Mouse (Mus musculus) cortical plate, adult 2 months (tissue): ENCODE results near the gene Senp8. TPM values are rescaled to one million over a fixed set of nuclear protein-coding genes. Genes with fewer than 3 reads are reported as not detected.

Experiments
- H3K27ac ChIP-seq: fragments of 200-500 bp; 2 replicates; pipeline ENCODE4 v1.5.1; 2012; ENCODE audit warnings: low read length, control low read depth, inconsistent platforms; ENCODE audit not compliant: insufficient read depth
- H3K4me1 ChIP-seq: fragments of 200-500 bp; 2 replicates; pipeline ENCODE4 v1.6.1; 2011; ENCODE audit warnings: low read length; ENCODE audit not compliant: control insufficient read depth, insufficient read depth
- H3K4me3 ChIP-seq: fragments of 200-500 bp; 2 replicates; pipeline ENCODE4 v1.5.1; 2011; ENCODE audit warnings: mild to moderate bottlenecking, low read length, control low read depth; ENCODE audit not compliant: insufficient read depth
- CTCF ChIP-seq: fragments of 200-500 bp; IDR thresholded peaks from 2 replicates; pipeline ENCODE4 v1.5.1; 2011; ENCODE audit warnings: mild to moderate bottlenecking, control low read depth, low read length; ENCODE audit not compliant: insufficient read depth; ENCODE audit errors: extremely low read depth
- POLR2A ChIP-seq: fragments of 200-500 bp; IDR thresholded peaks from 2 replicates; pipeline ENCODE4 v1.6.1; 2011; ENCODE audit warnings: mild to moderate bottlenecking, low read length, control low read depth; ENCODE audit not compliant: insufficient read depth; ENCODE audit errors: extremely low read depth
- polyA plus RNA-seq: library from polyadenylated mRNA; depleted of rRNA; stranded (reverse); fragments of >200 nt; gene quantifications from 2 replicates; pipeline ENCODE4 v1.2.3, GENCODE M21; 2012

Gene Senp8
- polyA plus RNA-seq, 1 experiment, result 6.3 TPM

DNA sequence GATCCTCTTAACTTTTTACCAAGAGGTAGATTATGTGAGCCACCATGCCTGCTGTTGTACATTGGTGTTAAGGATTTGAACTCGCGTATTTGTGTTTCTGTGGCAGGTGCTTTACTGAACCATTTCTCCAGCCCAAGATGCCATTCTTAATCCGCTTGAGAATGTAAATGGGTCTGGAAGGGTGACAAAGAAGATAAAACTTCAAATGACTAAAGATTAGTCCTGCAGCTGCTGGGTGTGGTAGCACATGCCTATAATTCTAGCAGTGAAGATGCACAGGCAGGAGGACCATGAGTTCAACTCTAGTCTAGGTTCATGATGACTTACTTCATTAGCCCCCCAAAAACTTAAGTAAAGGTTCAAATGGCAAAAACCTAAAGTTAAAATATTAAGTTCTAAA lies 6.6 kb downstream of the Senp8 start:
- TF ChIP-seq POLR2A, result no peak
- no peak overlapping the region for H3K4me3 ChIP-seq
- H3K27ac ChIP-seq, result no peak overlapping the region
- H3K4me1 ChIP-seq, result no peaks in the 10 kb centered on the region

DNA sequence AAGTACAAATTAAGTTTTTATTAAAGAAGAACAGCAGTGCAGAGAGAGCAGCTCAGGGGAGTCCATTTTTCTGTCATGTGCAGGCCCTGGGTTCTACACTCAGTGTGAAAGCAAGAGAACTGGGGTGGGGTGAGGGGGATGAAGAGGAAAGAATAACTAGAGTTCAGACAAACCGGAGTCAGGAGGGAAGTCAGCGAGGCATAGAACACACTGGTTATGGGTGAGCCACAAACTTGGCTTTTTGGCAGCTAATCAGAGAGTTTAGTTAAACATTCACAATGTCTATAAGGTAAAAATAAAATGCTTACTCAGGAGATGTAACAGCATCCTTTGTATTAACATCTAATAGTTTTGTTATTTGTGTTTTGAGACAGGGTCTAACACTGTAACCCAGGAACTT lies 9.9 kb downstream of the Senp8 start:
- TF ChIP-seq POLR2A (no peak), CTCF (no peak)
- no peaks in the 10 kb centered on the region for H3K4me1 ChIP-seq
- no peak overlapping the region for H3K4me3 ChIP-seq
- H3K27ac ChIP-seq, result no peak overlapping the region

DNA sequence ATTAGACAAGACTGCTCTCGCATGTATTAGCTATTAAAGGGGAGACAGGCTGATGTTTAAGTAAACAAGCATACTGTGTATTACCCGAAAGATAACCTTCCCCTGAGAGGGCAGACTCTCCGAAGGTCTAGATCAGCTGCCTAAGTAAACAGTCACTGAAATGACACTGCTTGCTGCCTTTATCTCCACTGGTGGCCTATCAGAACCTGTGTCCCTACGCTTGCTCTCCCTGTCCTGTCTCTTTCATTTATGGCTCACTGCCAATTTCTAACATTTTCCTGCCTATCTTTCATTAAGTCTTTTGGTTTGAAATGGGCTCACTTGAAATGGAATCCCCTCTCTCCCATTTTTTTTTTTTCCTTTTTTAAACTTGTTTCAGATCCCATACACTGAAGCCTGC lies 15.1 kb downstream of the Senp8 start:
- TF ChIP-seq CTCF (no peak), POLR2A (no peak)
- Histone ChIP-seq H3K4me3 (no peak overlapping the region), H3K27ac (no peak overlapping the region), H3K4me1 (no peaks in the 10 kb centered on the region)

DNA sequence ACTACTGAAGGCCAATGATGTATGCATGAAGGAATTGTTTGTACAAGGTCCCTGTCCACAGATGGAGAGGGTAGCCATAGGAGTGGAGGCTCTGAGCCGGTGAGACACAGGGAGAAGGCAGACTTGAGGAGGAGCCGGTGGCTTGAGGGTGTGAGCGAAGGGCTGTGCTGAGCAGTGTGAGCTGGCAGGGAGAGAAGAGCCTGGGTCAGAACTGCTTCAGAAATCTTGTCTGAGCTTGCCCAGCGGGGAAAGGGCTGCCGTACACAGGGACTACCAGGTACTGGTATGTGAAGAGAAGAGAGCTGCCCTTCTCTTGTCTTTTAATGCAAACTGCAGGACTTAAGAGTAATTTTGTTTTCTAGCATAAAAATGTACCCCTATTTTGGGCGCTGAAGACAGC lies 17.4 kb downstream of the Senp8 start:
- H3K4me1 ChIP-seq, result no peaks in the 10 kb centered on the region
- H3K27ac ChIP-seq, result no peak overlapping the region
- TF ChIP-seq POLR2A (no peak), CTCF (no peak)
- no peak overlapping the region for H3K4me3 ChIP-seq

DNA sequence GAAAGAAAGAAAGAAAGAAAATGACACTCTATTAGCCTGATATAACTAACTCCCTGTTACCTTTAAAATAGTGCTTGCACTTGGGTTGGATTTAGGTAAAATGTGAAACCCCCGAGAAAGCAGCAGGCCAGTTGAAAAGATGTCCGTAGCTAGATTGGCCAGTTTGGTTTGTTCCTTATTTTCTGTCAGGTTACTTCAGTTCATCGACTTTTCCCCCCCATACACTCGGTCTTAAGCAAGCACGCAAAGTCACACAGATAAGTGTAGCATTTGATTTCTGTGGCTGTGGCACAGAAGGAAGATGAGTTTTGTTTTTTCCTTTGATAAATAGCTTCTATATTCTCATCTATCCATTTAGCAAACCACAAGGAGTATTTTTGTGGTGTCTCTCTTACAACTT lies 19.4 kb downstream of the Senp8 start:
- H3K4me1 ChIP-seq, result no peaks in the 10 kb centered on the region
- H3K4me3 ChIP-seq, result no peak overlapping the region
- no peak for TF ChIP-seq CTCF
- TF ChIP-seq POLR2A, result no peak
- no peak overlapping the region for H3K27ac ChIP-seq

- Histone ChIP-seq H3K4me1 (peaks cover 6% of the 10 kb centered on the region; the same call in 1 of the 2 replicates), H3K27ac (no peak overlapping the region)
Measured at GRCm38 (mm10) chr9:59727569-59728286, 22.8 kb downstream of the Senp8 start.

DNA sequence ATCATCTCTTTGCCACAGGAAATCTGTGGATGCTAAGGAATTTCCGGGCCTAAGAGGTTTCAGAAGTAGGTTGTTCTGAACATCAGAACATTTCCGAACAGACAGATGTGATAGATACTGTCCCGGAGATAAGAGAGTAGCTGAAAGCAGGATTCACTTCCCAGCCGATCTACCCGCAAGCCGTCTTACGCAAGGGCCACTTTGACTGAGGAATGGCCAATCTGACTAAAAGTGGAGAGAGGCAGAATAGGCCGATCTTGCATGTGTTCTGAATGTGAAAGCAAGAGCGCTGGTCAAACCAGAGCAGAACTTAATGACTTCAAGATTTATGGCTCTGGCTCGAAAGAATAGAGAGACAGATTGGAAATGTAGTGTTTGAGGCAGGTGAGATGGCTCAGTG lies 25.0 kb downstream of the Senp8 start:
- no peak overlapping the region for H3K4me3 ChIP-seq
- H3K27ac ChIP-seq, result no peak overlapping the region
- TF ChIP-seq CTCF (no peak), POLR2A (no peak)
- H3K4me1 ChIP-seq, result peaks cover 6% of the 10 kb centered on the region; the same call in 1 of the 2 replicates

More at GRCm38 (mm10) chr9:59727569-59728286, 22.8 kb downstream of the Senp8 start:
- TF ChIP-seq CTCF, result no peak
- TF ChIP-seq POLR2A, result no peak
- H3K4me3 ChIP-seq, result no peak overlapping the region

- Histone ChIP-seq H3K4me3 (no peak overlapping the region; the same call in 1 of the 2 replicates), H3K27ac (peak overlapping the region; percentile 23; the same call in 1 of the 2 replicates)
Measured at GRCm38 (mm10) chr9:59723791-59724442, 26.6 kb downstream of the Senp8 start.

GRCm38 (mm10) chr9:59723096-59723657 lies 27.3 kb downstream of the Senp8 start:
- peak overlapping the region; percentile 32 for H3K4me3 ChIP-seq
- peaks cover 6% of the 10 kb centered on the region; the same call in 1 of the 2 replicates for H3K4me1 ChIP-seq
- TF ChIP-seq POLR2A (0 out of 2 replicates have a peak, but pooled peaks have one; percentile 8), CTCF (peak; percentile 87)
- no peak overlapping the region for H3K27ac ChIP-seq

More at GRCm38 (mm10) chr9:59723791-59724442, 26.6 kb downstream of the Senp8 start:
- TF ChIP-seq CTCF (no peak), POLR2A (no peak)
- peaks cover 6% of the 10 kb centered on the region; the same call in 1 of the 2 replicates for H3K4me1 ChIP-seq

DNA sequence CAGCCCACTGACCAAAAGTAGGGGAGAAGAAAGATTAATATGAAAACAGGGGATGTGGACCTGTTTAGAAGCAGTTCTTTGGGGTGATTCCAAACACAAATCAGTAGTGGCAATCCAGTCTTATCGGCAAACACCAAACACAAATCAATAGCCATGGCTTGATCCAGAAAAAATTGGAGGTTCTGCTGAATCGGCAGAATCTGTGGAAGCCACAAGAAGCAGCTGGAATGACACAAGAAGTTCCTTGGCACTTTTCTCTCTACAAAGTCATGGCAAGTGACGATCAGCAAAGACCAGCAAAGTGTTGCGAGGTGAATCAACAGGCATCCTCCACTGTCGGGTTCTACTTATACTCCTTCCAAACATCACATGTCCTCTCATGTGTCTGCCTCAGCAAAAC lies 29.4 kb downstream of the Senp8 start:
- no peak overlapping the region for H3K4me3 ChIP-seq
- TF ChIP-seq POLR2A (no peak), CTCF (no peak)

More for the DNA sequence above, 29.4 kb downstream of the Senp8 start:
- H3K4me1 ChIP-seq, result peaks cover 6% of the 10 kb centered on the region; the same call in 1 of the 2 replicates
- H3K27ac ChIP-seq, result no peak overlapping the region
